ENCODE assay signal across 7 mouse cellular contexts in genomic region chr2:26388682-26389153, GRCm38 (mm10). TPM values are rescaled to one million over a fixed set of nuclear protein-coding genes. Genes with fewer than 3 reads are reported as not detected.
DNase-seq lines count a peak whose midpoint lies in the region; ATAC-seq lines count a peak whose summit lies in the region.

No protein-coding gene starts in this region.

- H3K27ac ChIP-seq in kidney, embryonic 16.5 days (ENCODE audit: low read length), result peak overlapping the region; percentile 67
- peak overlapping the region; percentile 76 for H3K27ac ChIP-seq in limb, embryonic 12.5 days
- no peak overlapping the region for H3K27ac ChIP-seq in neural tube, embryonic 12.5 days

- peak overlapping the region; percentile 93 for H3K9ac ChIP-seq in kidney, embryonic 16.5 days (replicated peaks; ENCODE audit: low read length)
- H3K9ac ChIP-seq in limb, embryonic 12.5 days (replicated peaks), result peak overlapping the region; percentile 90
- peak overlapping the region; percentile 97 for H3K9ac ChIP-seq in neural tube, embryonic 12.5 days

- H3K4me2 ChIP-seq in kidney, embryonic 16.5 days (replicated peaks; ENCODE audit: low read depth, low read length), result peak overlapping the region; percentile 92
- H3K4me2 ChIP-seq in limb, embryonic 12.5 days, result peak overlapping the region; percentile 97
- peak overlapping the region; percentile 100 for H3K4me2 ChIP-seq in neural tube, embryonic 12.5 days (replicated peaks)

- under 1% methylated on average over 40 of the region's 45 CpGs for WGBS in kidney, embryonic 16.5 days
- WGBS in limb, embryonic 12.5 days, result 1% methylated on average over 36 of the region's 45 CpGs
- under 1% methylated on average over 45 of the region's 45 CpGs for WGBS in neural tube, embryonic 12.5 days

- no peaks in the 10 kb centered on the region for H3K27me3 ChIP-seq in kidney, embryonic 16.5 days (ENCODE audit: insufficient read depth, low read length)
- no peaks in the 10 kb centered on the region for H3K27me3 ChIP-seq in limb, embryonic 12.5 days
- H3K27me3 ChIP-seq in neural tube, embryonic 12.5 days (replicated peaks), result no peaks in the 10 kb centered on the region

- peaks cover 18% of the 10 kb centered on the region for H3K4me1 ChIP-seq in kidney, embryonic 16.5 days (ENCODE audit: insufficient read depth, low read length)
- H3K4me1 ChIP-seq in limb, embryonic 12.5 days (replicated peaks), result peaks cover 19% of the 10 kb centered on the region
- peaks cover 23% of the 10 kb centered on the region for H3K4me1 ChIP-seq in neural tube, embryonic 12.5 days

- DNase-seq in kidney, postnatal 25 days, result no peak

- no peaks in the 10 kb centered on the region for H3K9me3 ChIP-seq in kidney, embryonic 16.5 days (ENCODE audit: low read length)
- no peaks in the 10 kb centered on the region for H3K9me3 ChIP-seq in limb, embryonic 12.5 days
- no peaks in the 10 kb centered on the region for H3K9me3 ChIP-seq in neural tube, embryonic 12.5 days

- peaks cover 60% of the 10 kb centered on the region for H3K36me3 ChIP-seq in kidney, embryonic 16.5 days (ENCODE audit: insufficient read depth, low read length)
- peaks cover 76% of the 10 kb centered on the region for H3K36me3 ChIP-seq in limb, embryonic 12.5 days
- peaks cover 73% of the 10 kb centered on the region for H3K36me3 ChIP-seq in neural tube, embryonic 12.5 days

- peak overlapping the region; percentile 90 for H3K4me3 ChIP-seq in kidney, embryonic 16.5 days (ENCODE audit: low read length)
- peak overlapping the region; percentile 94 for H3K4me3 ChIP-seq in limb, embryonic 12.5 days (replicated peaks)
- H3K4me3 ChIP-seq in neural tube, embryonic 12.5 days, result peak overlapping the region; percentile 97

- peak; percentile 60 for ATAC-seq in kidney, embryonic 16.5 days (ENCODE audit: low FRiP score, low TSS enrichment)
- peak; percentile 7 for ATAC-seq in activated CD4-positive, CD25-positive, alpha-beta regulatory T cell, adult 4 months
- 0 out of 2 replicates have a peak, but pooled peaks have one; percentile 28 for ATAC-seq in erythroblast, adult 5-6 weeks (replicated peaks; ENCODE audit: low FRiP score, poor library complexity, severe bottlenecking)
- peak; percentile 67 for ATAC-seq in limb, embryonic 12.5 days (ENCODE audit: insufficient number of reproducible peaks, insufficient read depth, low FRiP score, low TSS enrichment, low read depth)
- ATAC-seq in neural tube, embryonic 12.5 days (ENCODE audit: low FRiP score, low read depth), result peak; percentile 62
- no peak for ATAC-seq in erythroid progenitor cell, adult 5-6 weeks (replicated peaks; ENCODE audit: low FRiP score, poor library complexity, severe bottlenecking)

RNA-seq across cellular contexts. Expression of gene Entr1, which starts 0.4 kb away (rescaled TPM):
- polyA plus RNA-seq in kidney, embryonic 16.5 days (2015; fragmentation: Nextera tagmentation; extraction: Ambion mirVana), result 125 and 127 TPM in 2 replicates
- 10 to 100 TPM; 44.8 to 54.9 TPM for polyA plus RNA-seq in activated CD4-positive, CD25-positive, alpha-beta regulatory T cell, adult 4 months (2017; shearing (Covaris generic))
- total RNA-seq in erythroblast, adult 5-6 weeks (2015; ENCODE audit: low replicate concordance), result 17.8 and 25.0 TPM in 2 replicates
- 17.3 and 19.2 TPM in 2 replicates for total RNA-seq in erythroblast, adult 5-6 weeks (2017; ENCODE audit: low replicate concordance)
- polyA plus RNA-seq in limb, embryonic 12.5 days (2016; fragmentation: Nextera tagmentation; extraction: Ambion mirVana), result 170 TPM in 2 replicates
- 177 and 180 TPM in 2 replicates for polyA plus RNA-seq in neural tube, embryonic 12.5 days (2016; fragmentation: Nextera tagmentation; extraction: Ambion mirVana)
- 35.7 and 40.7 TPM in 2 replicates for total RNA-seq in erythroid progenitor cell, adult 5-6 weeks (2015; ENCODE audit: low replicate concordance)
- total RNA-seq in erythroid progenitor cell, adult 5-6 weeks (2017; ENCODE audit: low replicate concordance), result 43.7 and 51.0 TPM in 2 replicates

RNA-seq across cellular contexts. Expression of gene Pmpca, which starts 0.4 kb away (rescaled TPM):
- polyA plus RNA-seq in kidney, embryonic 16.5 days (2015; fragmentation: Nextera tagmentation; extraction: Ambion mirVana), result 122 TPM in 2 replicates
- 10 to 100 TPM; 77.1 to 77.7 TPM for polyA plus RNA-seq in activated CD4-positive, CD25-positive, alpha-beta regulatory T cell, adult 4 months (2017; shearing (Covaris generic))
- total RNA-seq in erythroblast, adult 5-6 weeks (2015; ENCODE audit: low replicate concordance), result 6.5 TPM in 2 replicates
- total RNA-seq in erythroblast, adult 5-6 weeks (2017; ENCODE audit: low replicate concordance), result 12.1 and 24.0 TPM in 2 replicates
- 116 TPM in 2 replicates for polyA plus RNA-seq in limb, embryonic 12.5 days (2016; fragmentation: Nextera tagmentation; extraction: Ambion mirVana)
- 113 and 115 TPM in 2 replicates for polyA plus RNA-seq in neural tube, embryonic 12.5 days (2016; fragmentation: Nextera tagmentation; extraction: Ambion mirVana)
- total RNA-seq in erythroid progenitor cell, adult 5-6 weeks (2015; ENCODE audit: low replicate concordance), result 18.9 and 35.7 TPM in 2 replicates
- 28.9 and 34.4 TPM in 2 replicates for total RNA-seq in erythroid progenitor cell, adult 5-6 weeks (2017; ENCODE audit: low replicate concordance)

RNA-seq across cellular contexts. Expression of gene Snapc4, which starts 8.3 kb away (rescaled TPM):
- 31.7 and 35.3 TPM in 2 replicates for polyA plus RNA-seq in kidney, embryonic 16.5 days (2015; fragmentation: Nextera tagmentation; extraction: Ambion mirVana)
- 10 to 100 TPM; 20.1 to 24.4 TPM for polyA plus RNA-seq in activated CD4-positive, CD25-positive, alpha-beta regulatory T cell, adult 4 months (2017; shearing (Covaris generic))
- 2.9 and 12.3 TPM in 2 replicates for total RNA-seq in erythroblast, adult 5-6 weeks (2015; ENCODE audit: low replicate concordance)
- total RNA-seq in erythroblast, adult 5-6 weeks (2017; ENCODE audit: low replicate concordance), result 0.85 and 7.4 TPM in 2 replicates
- 36.7 and 39.4 TPM in 2 replicates for polyA plus RNA-seq in limb, embryonic 12.5 days (2016; fragmentation: Nextera tagmentation; extraction: Ambion mirVana)
- 33.4 and 34.6 TPM in 2 replicates for polyA plus RNA-seq in neural tube, embryonic 12.5 days (2016; fragmentation: Nextera tagmentation; extraction: Ambion mirVana)
- 1.3 and 3.2 TPM in 2 replicates for total RNA-seq in erythroid progenitor cell, adult 5-6 weeks (2015; ENCODE audit: low replicate concordance)
- 10.5 and 13.2 TPM in 2 replicates for total RNA-seq in erythroid progenitor cell, adult 5-6 weeks (2017; ENCODE audit: low replicate concordance)

RNA-seq across cellular contexts. Expression of gene Inpp5e, which starts 20.3 kb away (rescaled TPM):
- polyA plus RNA-seq in kidney, embryonic 16.5 days (2015; fragmentation: Nextera tagmentation; extraction: Ambion mirVana), result 24.9 and 26.6 TPM in 2 replicates
- 10 to 100 TPM in 1 of 2 experiments, 1 to 10 TPM in 1; 9.5 to 13.5 TPM for polyA plus RNA-seq in activated CD4-positive, CD25-positive, alpha-beta regulatory T cell, adult 4 months (2017; shearing (Covaris generic))
- 4.0 and 4.6 TPM in 2 replicates for total RNA-seq in erythroblast, adult 5-6 weeks (2015; ENCODE audit: low replicate concordance)
- total RNA-seq in erythroblast, adult 5-6 weeks (2017; ENCODE audit: low replicate concordance), result 2.5 and 4.5 TPM in 2 replicates
- polyA plus RNA-seq in limb, embryonic 12.5 days (2016; fragmentation: Nextera tagmentation; extraction: Ambion mirVana), result 29.1 and 30.3 TPM in 2 replicates
- 29.7 and 32.7 TPM in 2 replicates for polyA plus RNA-seq in neural tube, embryonic 12.5 days (2016; fragmentation: Nextera tagmentation; extraction: Ambion mirVana)
- 13.7 and 22.2 TPM in 2 replicates for total RNA-seq in erythroid progenitor cell, adult 5-6 weeks (2015; ENCODE audit: low replicate concordance)
- 12.3 and 26.5 TPM in 2 replicates for total RNA-seq in erythroid progenitor cell, adult 5-6 weeks (2017; ENCODE audit: low replicate concordance)

RNA-seq across cellular contexts. Expression of gene Card9, which starts 28.0 kb away (rescaled TPM):
- 0.92 and 1.4 TPM in 2 replicates for polyA plus RNA-seq in kidney, embryonic 16.5 days (2015; fragmentation: Nextera tagmentation; extraction: Ambion mirVana)
- polyA plus RNA-seq in activated CD4-positive, CD25-positive, alpha-beta regulatory T cell, adult 4 months (2017; shearing (Covaris generic)), result 1 to 10 TPM; 1.5 to 2.3 TPM
- 5.9 and 11.9 TPM in 2 replicates for total RNA-seq in erythroblast, adult 5-6 weeks (2015; ENCODE audit: low replicate concordance)
- total RNA-seq in erythroblast, adult 5-6 weeks (2017; ENCODE audit: low replicate concordance), result 20.4 and 32.5 TPM in 2 replicates
- 0.50 and 0.51 TPM in 2 replicates for polyA plus RNA-seq in limb, embryonic 12.5 days (2016; fragmentation: Nextera tagmentation; extraction: Ambion mirVana)
- polyA plus RNA-seq in neural tube, embryonic 12.5 days (2016; fragmentation: Nextera tagmentation; extraction: Ambion mirVana), result 1.0 and 1.7 TPM in 2 replicates
- 10.9 TPM in 1 of 2 replicates, not detected in the other for total RNA-seq in erythroid progenitor cell, adult 5-6 weeks (2015; ENCODE audit: low replicate concordance)
- 11.3 and 16.9 TPM in 2 replicates for total RNA-seq in erythroid progenitor cell, adult 5-6 weeks (2017; ENCODE audit: low replicate concordance)
